Mouse (Mus musculus) limb, embryonic 11.5 days (tissue): Measurements from ENCODE around the gene Snx18. TPM values are rescaled to one million over a fixed set of nuclear protein-coding genes. Genes with fewer than 3 reads are reported as not detected.
A peak's percentile ranks its signal among the peaks of the same experiment; 100 is the strongest.

Experiments used
- ATAC-seq: fragments of 200-750 bp; cut with Nextera tagmentation; 2 replicates; pipeline ENCODE4 v1.8.0; 2017; ENCODE audit warnings: low read depth; ENCODE audit not compliant: insufficient number of reproducible peaks, low FRiP score, low TSS enrichment
- DNase-seq: peaks from one replicate; pipeline ENCODE4 v3.0.0-alpha.2; 2015; ENCODE audit warnings: low spot score
- H3K27ac ChIP-seq: fragments of 300-500 bp; sonication (generic); replicated peaks from 2 replicates; pipeline ENCODE4 v1.5.1; 2014; ENCODE audit warnings: low read depth, mild to moderate bottlenecking, low read length
- H3K27me3 ChIP-seq: fragments of 300-500 bp; sonication (generic); 2 replicates; pipeline ENCODE4 v1.6.1; 2014; ENCODE audit warnings: mild to moderate bottlenecking, low read length, mixed read lengths; ENCODE audit not compliant: control insufficient read depth, insufficient read depth
- H3K36me3 ChIP-seq: fragments of 300-500 bp; sonication (generic); 2 replicates; pipeline ENCODE4 v1.6.1; 2014; ENCODE audit warnings: mild to moderate bottlenecking, low read length, moderate library complexity, mixed read lengths; ENCODE audit not compliant: control insufficient read depth, insufficient read depth
- H3K4me1 ChIP-seq: fragments of 300-500 bp; sonication (generic); 2 replicates; pipeline ENCODE4 v1.6.1; 2014; ENCODE audit warnings: low read length, mixed read lengths; ENCODE audit not compliant: control insufficient read depth, insufficient read depth
- H3K4me2 ChIP-seq: fragments of 300-500 bp; sonication (generic); 2 replicates; pipeline ENCODE4 v1.6.1; 2014; ENCODE audit warnings: low read depth, mild to moderate bottlenecking, moderate library complexity; ENCODE audit not compliant: severe bottlenecking
- H3K4me3 ChIP-seq: fragments of 300-500 bp; sonication (generic); 2 replicates; pipeline ENCODE4 v1.5.1; 2014; ENCODE audit warnings: low read depth, low read length
- H3K9ac ChIP-seq: fragments of 300-500 bp; sonication (generic); 2 replicates; pipeline ENCODE4 v1.6.1; 2014; ENCODE audit warnings: mild to moderate bottlenecking, low read length
- H3K9me3 ChIP-seq: fragments of 300-500 bp; sonication (generic); 2 replicates; pipeline ENCODE4 v1.6.1; 2016; ENCODE audit warnings: low read length; ENCODE audit not compliant: control insufficient read depth
- WGBS: fragments of 180-500 bp; shearing (Covaris S2); extraction: QIAGEN DNeasy Blood & Tissue Kit; methylation state at CpG from one replicate; pipeline ENCODE4 v1.1.7; 2014; 5-methylcytosine and 5-hydroxymethylcytosine counted together
- polyA plus RNA-seq: library from polyadenylated mRNA; unstranded; fragments of >200 nt; fragmentation: Nextera tagmentation; extraction: Ambion mirVana; gene quantifications from 2 replicates; pipeline ENCODE4 v1.2.1, GENCODE M21; 2014

Gene Snx18
- polyA plus RNA-seq, 1 experiment from 2014 or later = 32.8 TPM

GRCm38 (mm10) chr13:113619003-113619402 lies 639 bp upstream of the Snx18 start:
- DNase-seq = no peak
- H3K36me3 ChIP-seq = no peaks in the 10 kb centered on the region
- H3K9me3 ChIP-seq = no peaks in the 10 kb centered on the region
- no peak overlapping the region for H3K4me3 ChIP-seq
- H3K4me1 ChIP-seq = peaks cover 38% of the 10 kb centered on the region
- H3K27me3 ChIP-seq = no peaks in the 10 kb centered on the region
- H3K9ac ChIP-seq = no peak overlapping the region
- WGBS = 78% methylated on average over 9 of the region's 9 CpGs
- no peak for ATAC-seq
- no peak overlapping the region for H3K27ac ChIP-seq
- no peak overlapping the region for H3K4me2 ChIP-seq

- Histone ChIP-seq H3K9ac (peak overlapping the region; percentile 91), H3K4me2 (peak overlapping the region; percentile 93), H3K27me3 (no peaks in the 10 kb centered on the region), H3K36me3 (no peaks in the 10 kb centered on the region; the same call in 1 of the 2 replicates), H3K4me1 (peaks cover 48% of the 10 kb centered on the region), H3K27ac (no peak overlapping the region; the same call in 1 of the 2 replicates), H3K9me3 (no peaks in the 10 kb centered on the region), H3K4me3 (peak overlapping the region; percentile 85)
- ATAC-seq (no peak), DNase-seq (no peak)
- WGBS = 9% methylated on average over 49 of the region's 49 CpGs
Measured at GRCm38 (mm10) chr13:113617338-113617890, 950 bp downstream of the Snx18 start.

GRCm38 (mm10) chr13:113616751-113617337 lies 1.5 kb downstream of the Snx18 start:
- no peaks in the 10 kb centered on the region; the same call in 1 of the 2 replicates for H3K36me3 ChIP-seq
- H3K9me3 ChIP-seq = no peaks in the 10 kb centered on the region
- peak overlapping the region; percentile 91 for H3K9ac ChIP-seq
- peak; percentile 37 for DNase-seq
- peak overlapping the region; percentile 93 for H3K4me2 ChIP-seq
- no peaks in the 10 kb centered on the region for H3K27me3 ChIP-seq
- H3K27ac ChIP-seq = no peak overlapping the region
- peaks cover 48% of the 10 kb centered on the region for H3K4me1 ChIP-seq
- H3K4me3 ChIP-seq = peak overlapping the region; percentile 85
- ATAC-seq = no peak
- WGBS = 56% methylated on average over 24 of the region's 24 CpGs

GRCm38 (mm10) chr13:113615971-113616671 lies 2.2 kb downstream of the Snx18 start:
- H3K4me3 ChIP-seq = peak overlapping the region; percentile 85
- no peaks in the 10 kb centered on the region for H3K9me3 ChIP-seq
- peak overlapping the region; percentile 93 for H3K4me2 ChIP-seq
- H3K9ac ChIP-seq = peak overlapping the region; percentile 91
- no peaks in the 10 kb centered on the region for H3K27me3 ChIP-seq
- H3K4me1 ChIP-seq = peaks cover 46% of the 10 kb centered on the region
- H3K27ac ChIP-seq = no peak overlapping the region; the same call in 1 of the 2 replicates
- peak; percentile 38 for DNase-seq
- H3K36me3 ChIP-seq = no peaks in the 10 kb centered on the region; the same call in 1 of the 2 replicates
- ATAC-seq = no peak
- 15% methylated on average over 8 of the region's 8 CpGs for WGBS

GRCm38 (mm10) chr13:113615546-113615941 lies 2.8 kb downstream of the Snx18 start:
- Histone ChIP-seq H3K27ac (no peak overlapping the region), H3K27me3 (no peaks in the 10 kb centered on the region), H3K9me3 (no peaks in the 10 kb centered on the region), H3K4me2 (peak overlapping the region; percentile 93), H3K36me3 (no peaks in the 10 kb centered on the region; the same call in 1 of the 2 replicates), H3K4me1 (peaks cover 46% of the 10 kb centered on the region), H3K9ac (no peak overlapping the region; the same call in 1 of the 2 replicates), H3K4me3 (peak overlapping the region; percentile 85)
- DNase-seq (peak; percentile 63), ATAC-seq (no peak)
- whole genome bisulfite sequencing = 4% methylated on average over 10 of the region's 10 CpGs

- no peak overlapping the region for H3K27ac ChIP-seq
- no peaks in the 10 kb centered on the region; the same call in 1 of the 2 replicates for H3K36me3 ChIP-seq
- peak overlapping the region; percentile 85 for H3K4me3 ChIP-seq
- H3K4me1 ChIP-seq = peaks cover 46% of the 10 kb centered on the region
- H3K9ac ChIP-seq = no peak overlapping the region; the same call in 1 of the 2 replicates
- peak; percentile 36; the same call in 1 of the 2 replicates for ATAC-seq
- DNase-seq = peak; percentile 81
- peak overlapping the region; percentile 93 for H3K4me2 ChIP-seq
- WGBS = 23% methylated on average over 24 of the region's 24 CpGs
- no peaks in the 10 kb centered on the region for H3K27me3 ChIP-seq
- H3K9me3 ChIP-seq = no peaks in the 10 kb centered on the region
Measured at GRCm38 (mm10) chr13:113614635-113615545, 3.5 kb downstream of the Snx18 start.

GRCm38 (mm10) chr13:113613882-113614281 lies 4.5 kb downstream of the Snx18 start:
- ATAC-seq (no peak), DNase-seq (no peak)
- Histone ChIP-seq H3K4me1 (peaks cover 46% of the 10 kb centered on the region), H3K27ac (no peak overlapping the region), H3K36me3 (no peaks in the 10 kb centered on the region; the same call in 1 of the 2 replicates), H3K9me3 (no peaks in the 10 kb centered on the region), H3K9ac (peak overlapping the region; percentile 9; the same call in 1 of the 2 replicates), H3K4me3 (peak overlapping the region; percentile 85; the same call in 1 of the 2 replicates), H3K27me3 (no peaks in the 10 kb centered on the region), H3K4me2 (peak overlapping the region; percentile 93)
- WGBS = 45% methylated on average over 10 of the region's 10 CpGs
